Mouse (Mus musculus) embryonic facial prominence, embryonic 10.5 days (tissue): ENCODE data around the gene Il33. TPM values are rescaled to one million over a fixed set of nuclear protein-coding genes. Genes with fewer than 3 reads are reported as not detected.

Experiments
- polyA plus RNA-seq: library from polyadenylated mRNA; unstranded; fragments of >200 nt; fragmentation: Nextera tagmentation; extraction: Ambion mirVana; gene quantifications from 2 replicates; pipeline ENCODE4 v1.2.1, GENCODE M21; 2016

Il33 gene
- polyA plus RNA-seq, 1 experiment from 2014 or later, result 0.27 TPM

Other genes starting within 250 kb of the Il33 start
- gene Mlana, start 227.3 kb upstream of the Il33 start, polyA plus RNA-seq, result 0.21 and 0.50 TPM in 2 replicates
- gene 9930021J03Rik, start 119.1 kb upstream of the Il33 start, polyA plus RNA-seq, result 3.8 and 4.0 TPM in 2 replicates
- gene Ranbp6, start 112.1 kb upstream of the Il33 start, polyA plus RNA-seq, result 21.7 and 23.7 TPM in 2 replicates
- gene Trpd52l3, start 78.7 kb downstream of the Il33 start, polyA plus RNA-seq, result not detected in 2 replicates
- 84.7 and 85.7 TPM in 2 replicates for gene Uhrf2, start 105.4 kb downstream of the Il33 start, polyA plus RNA-seq